Mouse (Mus musculus): Measurements from ENCODE around the gene Psmc1. TPM values are rescaled to one million over a fixed set of nuclear protein-coding genes. Genes with fewer than 3 reads are reported as not detected.

Psmc1 gene
- total RNA-seq, 2 experiments from 2014 or later, result 140 to 164 TPM

DNA sequence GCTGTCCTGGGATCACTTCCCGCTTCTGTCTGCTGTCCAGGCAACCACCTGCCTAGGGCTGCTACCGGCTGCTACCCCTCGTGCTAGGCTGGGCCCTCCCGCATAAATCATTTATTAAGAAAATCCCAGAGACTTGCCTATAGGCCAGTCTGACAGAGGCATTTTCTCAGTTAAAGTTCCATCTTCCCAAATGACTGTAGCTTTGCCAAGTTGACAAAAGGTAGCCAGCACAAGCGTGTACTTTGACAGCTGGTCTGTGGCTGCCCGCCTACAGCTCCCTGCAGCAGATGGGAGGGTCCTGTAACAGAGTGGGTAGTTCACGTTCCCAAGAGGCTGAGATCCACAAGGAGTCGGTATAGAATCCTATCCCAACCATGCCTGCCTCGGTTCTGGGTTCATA is 13.5 kb downstream of the Psmc1 start:
- DNase-seq (ENCODE audit: low spot score), result no peak

DNA sequence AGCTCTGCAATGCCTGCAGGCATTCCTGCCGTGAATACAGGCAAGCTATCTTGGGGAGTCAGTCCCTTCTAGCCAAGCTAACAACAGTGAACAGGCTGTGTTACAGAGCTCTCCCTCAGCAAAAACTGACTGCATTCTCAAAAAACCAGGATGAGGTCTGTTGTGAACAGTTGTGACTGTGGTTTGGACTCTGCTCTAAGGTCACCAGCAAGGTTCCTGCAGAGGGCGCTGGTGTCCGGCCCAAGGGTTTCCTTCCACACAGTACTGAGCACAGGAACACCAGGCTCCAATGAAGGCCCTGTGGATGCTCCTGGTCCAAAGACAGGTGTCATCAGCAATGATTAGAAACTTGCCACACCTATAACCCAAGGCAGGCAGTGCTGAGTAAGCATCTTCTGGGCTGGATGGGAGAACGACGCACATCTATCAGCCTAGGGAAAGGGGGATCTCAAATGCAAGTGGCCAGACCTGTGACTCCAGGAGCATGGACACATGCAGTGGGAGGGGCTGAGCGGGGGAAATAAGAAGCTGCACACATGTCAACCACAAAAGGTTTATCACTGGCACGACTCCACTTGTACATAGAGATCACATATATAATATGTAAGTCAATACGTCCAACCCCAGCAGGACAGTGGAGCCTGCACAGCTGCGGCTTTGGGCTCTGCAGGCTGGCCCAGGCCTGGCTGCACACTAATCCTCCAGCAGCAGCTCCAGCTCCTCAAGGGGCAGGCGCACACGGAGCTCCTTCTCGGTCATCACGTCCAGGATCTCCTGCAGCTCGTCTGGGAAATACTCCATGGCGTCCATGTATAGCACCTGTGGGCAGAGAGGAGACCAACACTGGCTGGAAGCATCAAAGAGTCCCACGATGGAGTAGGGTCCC is 15.2 kb downstream of the Psmc1 start:
- DNase-seq (ENCODE audit: low spot score), result no peak

DNA sequence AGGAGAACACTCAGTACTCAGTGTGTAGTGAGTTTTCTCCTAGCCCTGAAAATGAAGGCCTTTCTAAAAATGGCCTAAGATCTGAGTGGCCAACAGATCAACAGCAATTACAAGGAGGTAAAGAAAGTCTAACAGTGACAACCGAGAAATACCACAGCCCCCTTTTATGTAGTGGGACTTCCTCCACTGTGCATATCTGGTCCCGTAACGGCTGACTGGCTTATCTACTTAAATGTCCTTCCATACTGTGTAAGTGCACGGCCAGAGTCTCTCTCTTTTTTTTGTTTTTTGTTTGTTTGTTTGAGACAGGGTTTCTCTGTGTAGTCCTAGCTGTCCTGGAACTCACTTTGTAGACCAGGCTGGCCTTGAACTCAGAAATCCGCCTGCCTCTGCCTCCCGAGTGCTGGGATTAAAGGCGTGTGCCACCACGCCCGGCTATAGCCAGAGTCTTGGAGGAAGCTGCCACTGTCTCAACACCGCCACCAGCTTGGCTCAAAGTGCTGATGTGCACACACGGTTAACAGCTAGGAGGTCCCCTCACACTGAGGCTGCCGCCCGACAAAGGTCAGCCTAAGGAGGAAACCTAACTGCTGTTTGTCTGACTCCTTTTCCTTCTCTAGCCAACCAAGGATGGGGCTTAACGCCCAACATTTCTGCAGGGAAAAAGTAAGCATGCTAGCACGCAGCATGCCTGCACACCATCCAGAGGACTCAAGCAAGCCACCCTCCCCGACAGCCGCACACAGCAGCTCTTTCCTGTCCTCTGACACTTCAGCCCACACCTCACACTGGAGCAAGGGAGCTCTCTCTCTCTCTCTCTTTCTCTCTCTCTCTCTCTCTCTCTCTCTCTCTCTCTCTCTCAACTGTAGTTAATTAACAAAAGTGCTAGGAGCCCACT is 17.3 kb downstream of the Psmc1 start:
- no peak for DNase-seq (ENCODE audit: low spot score)

DNA sequence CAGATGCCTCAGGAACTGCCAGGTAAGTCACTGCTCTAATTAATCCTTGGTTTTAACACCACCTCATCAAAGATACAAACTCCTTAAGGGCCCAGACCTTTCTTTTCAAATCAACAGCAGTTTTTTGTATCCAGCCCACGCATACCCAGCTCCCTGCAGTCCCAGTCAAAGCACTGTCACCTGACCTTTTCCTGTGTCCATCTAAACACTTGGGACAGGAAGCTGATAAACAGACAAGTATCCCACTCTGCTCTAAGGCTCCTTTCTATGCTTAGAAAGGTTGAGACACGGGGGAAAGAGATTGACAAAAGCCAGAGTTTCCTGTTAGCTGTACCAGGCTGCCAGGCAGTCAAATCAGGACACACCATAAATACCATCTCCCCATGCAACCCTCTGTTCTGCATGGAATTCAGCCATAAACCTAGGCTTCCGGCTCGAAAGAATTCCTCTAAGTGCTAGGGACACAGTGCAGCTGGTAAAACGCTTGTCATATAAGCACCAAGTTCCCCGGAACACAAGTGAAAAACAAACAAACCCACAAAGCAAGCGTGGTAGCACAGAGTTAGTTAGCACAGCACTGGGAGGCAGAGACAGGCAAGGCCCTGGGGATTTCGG is 18.0 kb downstream of the Psmc1 start:
- no peak for DNase-seq (ENCODE audit: low spot score)

DNA sequence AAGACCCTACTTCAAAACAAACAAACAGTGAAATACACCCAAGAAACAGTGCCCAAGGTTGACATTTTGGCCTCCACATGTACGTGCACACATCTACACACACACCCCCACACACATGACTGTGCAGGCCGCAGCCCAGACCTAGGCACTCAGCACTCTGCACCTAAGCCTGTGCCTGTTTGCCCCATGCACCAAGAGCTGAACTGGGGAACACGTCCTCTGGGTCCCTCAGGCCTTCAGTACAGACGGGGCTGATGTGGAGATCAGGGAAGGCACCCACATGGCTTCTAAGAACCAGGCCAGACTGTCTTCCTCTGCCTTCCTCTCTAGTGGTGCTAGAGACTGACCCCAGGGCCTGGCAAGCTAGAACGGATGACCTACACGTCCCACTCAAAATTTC is 18.6 kb downstream of the Psmc1 start:
- no peak for DNase-seq (ENCODE audit: low spot score)

DNA sequence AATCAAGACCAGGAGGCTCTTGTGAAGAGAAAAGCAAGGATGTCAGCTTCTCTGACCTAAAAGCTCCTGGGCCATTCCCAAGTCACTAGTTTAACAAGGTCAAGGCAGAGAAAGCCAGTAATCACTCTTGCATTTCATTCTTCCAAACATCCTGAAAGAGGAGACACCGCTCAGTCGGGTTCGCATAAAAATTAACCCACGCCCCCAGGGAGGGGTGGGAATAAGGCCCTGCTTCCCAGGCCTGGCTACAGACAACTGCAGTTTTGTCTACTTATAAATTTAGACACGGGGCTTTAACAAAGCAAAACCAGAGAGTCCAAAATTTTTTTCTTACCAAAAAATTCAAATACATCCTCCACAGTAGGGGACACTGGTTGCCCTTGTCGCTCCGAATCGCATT is 19.0 kb downstream of the Psmc1 start:
- DNase-seq (ENCODE audit: low spot score), result no peak

DNA sequence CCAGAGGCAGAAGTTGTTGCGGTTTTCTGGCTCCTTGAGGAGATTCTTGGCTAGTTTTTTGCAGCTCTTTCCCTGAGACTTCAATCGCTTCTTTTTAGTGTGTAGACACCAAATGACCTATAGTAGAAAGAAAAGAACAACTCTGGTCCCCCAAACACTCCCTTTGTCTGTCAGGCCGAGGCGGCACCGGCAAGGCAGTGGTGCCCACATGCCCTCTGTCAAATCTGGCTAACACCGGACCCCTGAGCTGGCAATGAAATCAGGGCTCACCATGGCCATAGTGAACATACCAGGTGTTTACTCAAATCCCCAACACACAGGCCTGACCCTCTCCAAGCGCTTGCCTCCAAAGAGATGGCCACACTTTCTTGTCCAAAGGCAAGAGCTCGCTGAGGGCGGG is 21.2 kb downstream of the Psmc1 start:
- DNase-seq (ENCODE audit: low spot score), result no peak

DNA sequence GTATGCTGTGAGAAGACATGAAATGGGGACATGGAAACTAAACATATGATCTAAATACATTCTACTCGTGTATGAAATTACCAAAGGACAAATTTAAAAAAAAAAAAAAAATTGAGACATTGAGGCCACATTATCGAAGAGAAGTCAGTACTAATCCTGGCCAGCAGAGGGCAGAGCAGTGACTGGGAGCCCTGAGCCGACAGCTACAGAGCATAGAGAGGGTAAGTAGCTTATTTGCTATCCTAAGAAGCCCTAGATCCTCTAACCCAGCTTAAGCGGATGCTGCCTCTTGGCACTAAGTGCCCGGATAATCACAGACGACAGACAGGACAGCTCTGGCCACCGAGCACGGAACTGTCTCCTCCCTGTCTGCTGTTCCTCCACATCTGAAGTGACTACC is 21.7 kb downstream of the Psmc1 start:
- DNase-seq (ENCODE audit: low spot score), result peak; percentile 63

DNA sequence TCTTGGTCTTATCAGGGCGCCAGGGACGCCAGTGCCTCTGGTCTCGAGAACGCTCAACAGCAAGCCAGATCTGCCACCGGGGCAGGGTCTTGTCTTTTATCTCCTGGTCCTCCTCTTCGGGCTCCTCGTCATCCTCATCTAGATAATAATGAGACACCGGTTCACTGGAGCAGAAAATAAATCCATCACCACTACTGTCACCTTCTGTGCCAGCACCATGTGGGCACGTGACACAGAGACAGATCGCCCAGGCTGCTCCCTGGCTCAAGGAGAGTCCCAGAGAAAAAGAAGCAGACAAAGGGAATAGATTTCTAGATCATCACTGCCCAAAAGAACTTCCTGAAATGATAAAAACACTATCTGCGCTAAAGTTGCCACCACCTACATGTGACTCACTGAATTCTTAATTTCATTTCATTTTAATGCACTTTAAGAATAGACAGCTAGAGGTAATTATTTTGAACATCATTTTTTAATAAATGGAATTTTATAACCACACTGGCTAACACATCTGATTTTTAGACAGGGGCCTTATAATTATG is 24.5 kb downstream of the Psmc1 start:
- no peak for DNase-seq (ENCODE audit: low spot score)

DNA sequence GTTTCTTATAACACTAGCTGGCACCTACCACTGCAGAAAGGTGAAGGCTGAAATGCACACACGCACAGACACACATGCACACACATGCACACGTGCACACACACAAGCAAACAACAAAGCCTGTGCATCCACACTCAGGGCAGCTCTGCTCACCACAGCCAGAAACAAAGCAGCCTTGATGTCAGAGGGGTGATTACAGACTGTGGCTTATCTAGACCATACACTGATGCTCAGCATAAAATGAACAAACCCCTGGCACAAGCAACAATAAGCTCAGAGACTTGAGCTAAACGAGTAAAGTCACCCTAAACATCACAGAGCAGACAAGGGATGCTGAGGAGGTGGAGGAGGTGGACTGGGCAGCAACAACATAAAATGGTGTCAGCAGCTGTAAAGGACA is 25.2 kb downstream of the Psmc1 start:
- no peak for DNase-seq (ENCODE audit: low spot score)

DNA sequence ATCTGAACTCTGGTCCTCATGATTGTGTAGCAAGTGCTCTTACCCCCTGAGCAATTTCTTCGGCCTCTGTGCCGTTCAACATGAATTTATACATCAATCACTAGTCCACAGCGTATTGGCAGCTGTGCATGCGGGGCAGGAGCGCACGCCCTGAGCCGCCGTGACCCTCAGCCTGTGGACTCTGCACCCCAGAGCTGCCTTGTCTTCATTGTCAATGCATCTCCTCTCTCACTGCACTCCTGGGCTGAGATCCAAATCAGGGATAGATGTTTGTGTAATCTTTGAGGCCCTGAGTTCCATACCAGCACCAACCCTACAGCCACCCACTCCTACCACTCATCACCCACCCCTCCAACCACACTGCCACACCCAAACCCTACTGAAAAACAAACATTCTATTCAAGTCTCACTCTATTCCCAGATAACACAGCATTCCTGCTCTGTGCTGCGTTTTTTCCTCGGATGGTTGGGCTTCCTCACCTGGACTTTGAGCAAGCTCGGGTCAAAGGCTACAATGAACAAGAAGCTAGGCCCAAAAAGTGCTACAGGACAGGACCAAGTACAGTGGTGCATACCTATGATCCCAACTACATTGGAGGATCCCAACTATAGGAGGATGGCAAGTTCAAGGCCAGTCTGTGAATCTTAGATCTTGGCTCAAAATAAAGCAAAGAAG is 33.0 kb downstream of the Psmc1 start:
- DNase-seq (ENCODE audit: low spot score), result no peak

DNA sequence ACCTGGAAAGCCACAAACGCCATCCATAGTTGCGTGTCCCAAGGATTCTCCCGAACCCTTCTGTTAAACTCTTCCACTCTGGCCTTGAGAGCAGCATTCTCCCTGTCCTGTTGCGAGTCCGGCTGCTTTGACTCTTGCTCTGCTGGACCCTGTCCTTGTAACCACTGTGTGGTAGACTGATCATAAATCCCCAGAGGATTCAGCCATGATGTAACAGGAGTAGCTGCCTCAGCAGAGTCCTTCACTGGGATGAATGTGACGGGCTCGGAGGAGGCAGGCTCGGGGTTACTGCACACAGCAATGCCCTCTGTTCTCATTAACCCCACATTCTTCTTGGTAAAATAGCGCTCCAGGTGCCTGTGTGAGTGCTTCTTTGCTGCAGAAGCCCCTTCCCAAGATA is 33.8 kb downstream of the Psmc1 start:
- DNase-seq (ENCODE audit: low spot score), result no peak

DNA sequence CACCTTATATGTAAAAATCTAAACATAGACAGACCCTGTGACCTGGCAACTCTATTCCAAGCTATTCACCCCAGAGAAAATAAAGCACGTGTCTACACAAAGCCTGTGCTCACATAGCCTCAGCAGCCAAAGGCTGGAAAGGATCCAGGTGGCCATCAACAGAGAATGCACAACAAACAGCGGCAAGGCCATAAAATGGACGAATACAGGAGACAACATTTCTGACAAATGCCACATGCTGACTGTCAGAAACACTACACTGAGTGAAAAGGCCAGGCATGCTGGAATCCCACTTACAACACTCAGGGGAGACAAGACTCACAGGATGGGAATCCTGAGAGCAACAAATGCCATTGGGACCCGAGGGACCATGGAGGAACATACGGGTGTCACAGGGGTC is 34.3 kb downstream of the Psmc1 start:
- no peak for DNase-seq (ENCODE audit: low spot score)

DNA sequence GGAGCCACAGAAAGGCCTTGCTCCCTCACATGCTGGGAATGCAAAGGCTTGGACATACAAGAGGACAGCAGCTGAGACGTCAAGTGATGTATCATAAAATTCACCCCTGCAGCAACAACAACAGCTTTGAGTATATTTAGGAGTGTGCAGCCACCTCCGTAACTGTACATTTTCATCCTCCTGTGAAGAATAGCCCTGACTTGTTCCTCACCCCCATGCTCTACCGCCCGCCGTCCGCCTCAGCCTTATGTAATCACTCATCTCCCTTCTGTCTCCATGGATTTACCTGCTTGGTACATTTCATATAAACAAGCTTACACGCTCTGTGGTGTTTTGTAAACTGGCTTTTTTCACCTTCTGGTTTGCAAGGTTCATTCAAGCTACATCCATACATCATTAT is 42.5 kb downstream of the Psmc1 start:
- DNase-seq (ENCODE audit: low spot score), result no peak

DNA sequence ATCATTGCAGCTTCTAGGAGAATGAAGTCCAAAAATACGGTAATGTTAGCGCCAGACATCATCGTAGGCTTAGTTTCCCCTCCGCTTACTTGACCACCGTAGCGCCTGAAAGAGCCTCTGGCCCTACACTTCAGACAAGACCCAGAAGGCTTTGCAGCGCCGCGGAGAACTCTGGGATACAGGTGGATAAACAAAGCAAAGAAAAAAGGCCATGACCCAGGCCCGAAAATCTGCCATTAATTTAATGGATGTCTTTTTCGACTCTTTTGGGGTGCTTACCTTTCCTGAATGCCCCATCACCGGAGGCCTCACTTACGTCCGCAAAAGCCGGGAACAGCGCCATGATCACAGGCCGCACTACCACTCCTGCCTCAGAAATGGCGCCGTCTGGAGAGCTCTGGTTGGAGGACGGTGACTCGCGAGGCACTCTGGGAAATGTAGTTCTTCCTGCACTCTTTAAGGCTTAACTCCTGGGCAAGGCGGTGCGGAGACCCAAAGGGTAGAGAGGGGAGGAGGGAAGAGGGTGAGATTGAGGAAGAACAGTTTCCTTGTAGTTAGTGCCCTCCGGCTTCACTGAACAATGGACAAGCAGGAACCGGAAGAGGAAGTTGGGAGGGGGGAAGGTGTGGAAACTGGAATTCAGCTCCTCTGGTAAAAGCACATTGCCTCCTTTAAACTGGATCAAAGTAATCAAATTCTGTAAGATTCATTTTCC is 49.5 kb downstream of the Psmc1 start, which contains the start of gene Nrde2:
Gene Nrde2, minus strand, starts transcription at position 393 of the 715 bp plus-strand sequence.
- DNase-seq (ENCODE audit: low spot score), result peak; percentile 93

DNA sequence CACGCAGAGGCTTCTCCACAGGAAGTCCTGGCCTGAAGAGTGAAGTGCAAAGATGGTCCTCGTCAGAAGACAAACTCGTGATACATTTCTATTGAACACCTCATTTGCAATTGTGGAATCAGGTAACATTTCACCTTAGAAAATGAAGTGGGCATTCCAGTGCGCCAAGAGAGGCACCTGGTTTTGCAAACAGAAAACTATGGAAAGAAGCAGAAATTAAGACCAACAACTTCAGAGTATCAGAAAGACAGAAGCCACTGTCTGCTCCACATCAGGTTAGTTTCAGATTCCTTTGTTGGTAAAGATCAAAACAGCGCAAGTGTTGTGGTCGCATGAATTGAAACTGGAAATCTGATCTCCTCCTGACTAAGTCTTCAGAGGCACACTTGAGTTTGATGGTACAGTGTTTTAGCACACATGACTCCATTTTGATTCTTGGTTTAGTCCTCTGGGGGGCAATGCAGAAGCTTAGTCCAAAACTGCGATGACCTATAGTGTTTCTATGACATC is 55.1 kb downstream of the Psmc1 start:
- no peak for DNase-seq (ENCODE audit: low spot score)

DNA sequence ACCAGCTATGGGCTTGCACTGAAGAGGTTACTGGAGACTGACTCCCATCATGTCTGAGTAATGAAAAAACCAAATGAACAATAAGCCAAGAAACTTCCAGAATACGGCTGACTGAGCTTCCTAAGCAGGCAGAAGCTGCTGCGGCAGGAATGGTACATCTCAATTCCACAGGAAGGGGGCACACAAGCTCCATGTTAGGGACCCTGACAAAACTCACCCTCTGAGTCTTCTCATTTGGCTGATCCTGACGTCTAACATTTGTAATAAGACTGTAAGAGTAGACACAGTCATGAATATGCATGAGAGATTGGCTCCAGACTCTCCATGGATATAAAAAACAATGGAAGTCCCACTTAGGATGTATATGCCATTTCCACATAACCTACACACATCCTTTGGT is 56.2 kb downstream of the Psmc1 start:
- DNase-seq (ENCODE audit: low spot score), result peak; percentile 36

DNA sequence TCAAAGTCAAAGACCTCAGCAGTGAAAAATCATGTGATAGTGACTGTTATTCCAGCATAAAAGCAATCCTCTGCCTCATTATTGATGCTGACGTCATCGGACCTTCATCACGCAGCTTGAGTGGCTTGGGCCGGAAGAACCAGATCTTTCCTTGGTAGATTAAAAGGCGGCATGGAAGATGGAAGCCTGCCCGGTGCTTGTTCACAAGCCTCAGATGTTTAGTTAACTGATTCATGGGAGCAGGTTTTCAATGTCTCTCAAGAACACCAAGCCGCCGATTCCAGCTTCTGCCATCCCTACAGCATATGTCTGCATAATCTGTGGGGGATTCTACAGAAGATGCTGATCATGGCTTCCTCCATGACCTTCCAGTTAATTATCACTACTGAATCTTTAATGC is 57.0 kb downstream of the Psmc1 start:
- DNase-seq (ENCODE audit: low spot score), result no peak

DNA sequence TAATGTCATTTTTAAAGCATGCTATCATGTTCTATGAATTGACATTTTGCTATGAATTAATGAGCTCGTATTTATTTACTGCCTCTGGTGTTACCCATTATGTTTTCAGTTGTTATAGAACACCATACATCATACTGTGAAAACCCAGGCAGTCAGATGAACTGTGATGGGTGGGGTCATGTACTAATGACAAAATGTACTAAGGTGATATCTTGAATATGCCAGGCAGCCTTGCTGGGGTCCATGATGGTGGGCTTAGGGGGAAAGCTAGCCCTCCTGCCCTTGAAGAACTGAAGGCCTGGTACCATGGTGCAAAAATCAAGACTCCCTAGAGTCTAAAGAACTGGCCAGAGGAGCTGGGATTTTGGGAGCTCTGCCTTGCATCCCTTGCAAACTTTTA is 57.5 kb downstream of the Psmc1 start:
- no peak for DNase-seq (ENCODE audit: low spot score)
